Mouse (Mus musculus) stomach, embryonic 14.5 days (tissue): ENCODE measurements around the gene Tifa. TPM values are rescaled to one million over a fixed set of nuclear protein-coding genes. Genes with fewer than 3 reads are reported as not detected.

Source experiments
- ATAC-seq: fragments of 200-750 bp; cut with Nextera tagmentation; 2 replicates; pipeline ENCODE4 v1.8.0; 2017; ENCODE audit warnings: low read depth, moderate TSS enrichment; ENCODE audit not compliant: insufficient number of reproducible peaks, insufficient read depth, low FRiP score
- H3K27ac ChIP-seq: fragments of 300-500 bp; sonication (generic); 2 replicates; pipeline ENCODE4 v1.5.1; 2014; ENCODE audit warnings: mild to moderate bottlenecking, low read length, moderate library complexity, mixed read lengths
- H3K27me3 ChIP-seq: fragments of 300-500 bp; sonication (generic); 2 replicates; pipeline ENCODE4 v1.6.1; 2014; ENCODE audit warnings: low read length, control low read depth, mixed read lengths; ENCODE audit not compliant: control insufficient read depth, insufficient read depth
- H3K36me3 ChIP-seq: fragments of 300-500 bp; sonication (generic); 2 replicates; pipeline ENCODE4 v1.6.1; 2014; ENCODE audit warnings: mild to moderate bottlenecking, control low read depth, low read length, moderate library complexity, mixed read lengths; ENCODE audit not compliant: control insufficient read depth, insufficient read depth
- H3K4me1 ChIP-seq: fragments of 300-500 bp; sonication (generic); 2 replicates; pipeline ENCODE4 v1.6.1; 2014; ENCODE audit warnings: low read length, control low read depth, mixed read lengths; ENCODE audit not compliant: control insufficient read depth, insufficient read depth
- H3K4me2 ChIP-seq: fragments of 300-500 bp; sonication (generic); replicated peaks from 2 replicates; pipeline ENCODE4 v1.6.1; 2014; ENCODE audit warnings: low read depth, low read length, control low read depth
- H3K4me3 ChIP-seq: fragments of 300-500 bp; sonication (generic); 2 replicates; pipeline ENCODE4 v1.5.1; 2014; ENCODE audit warnings: low read depth, low read length, control low read depth
- H3K9ac ChIP-seq: fragments of 300-500 bp; sonication (generic); replicated peaks from 2 replicates; pipeline ENCODE4 v1.6.1; 2014; ENCODE audit warnings: low read depth, mild to moderate bottlenecking, control low read depth, low read length, moderate library complexity, mixed read lengths
- H3K9me3 ChIP-seq: fragments of 300-500 bp; sonication (generic); 2 replicates; pipeline ENCODE4 v1.6.1; 2016; ENCODE audit warnings: low read depth, low read length, control low read depth; ENCODE audit not compliant: control insufficient read depth
- WGBS: fragments of 180-500 bp; shearing (Covaris S2); extraction: QIAGEN DNeasy Blood & Tissue Kit; methylation state at CpG from one replicate; pipeline ENCODE4 v1.1.7; 2014; 5-methylcytosine and 5-hydroxymethylcytosine counted together
- polyA plus RNA-seq: library from polyadenylated mRNA; unstranded; fragments of >200 nt; fragmentation: Nextera tagmentation; extraction: Ambion mirVana; gene quantifications from 2 replicates; pipeline ENCODE4 v1.2.1, GENCODE M21; 2014

Tifa gene
- polyA plus RNA-seq, 1 experiment from 2014 or later: 6.1 TPM

- H3K27me3 ChIP-seq: no peaks in the 10 kb centered on the region
- H3K4me2 ChIP-seq: peak overlapping the region; percentile 98
- no peaks in the 10 kb centered on the region for H3K36me3 ChIP-seq
- under 1% methylated on average over 15 of the region's 15 CpGs for WGBS
- H3K9me3 ChIP-seq: no peaks in the 10 kb centered on the region
- ATAC-seq: no peak
- H3K4me1 ChIP-seq: peaks cover 14% of the 10 kb centered on the region; the same call in 1 of the 2 replicates
- no peak overlapping the region for H3K27ac ChIP-seq
- peak overlapping the region; percentile 45; the same call in 1 of the 2 replicates for H3K9ac ChIP-seq
- peak overlapping the region; percentile 60 for H3K4me3 ChIP-seq
Observed at GRCm38 (mm10) chr3:127791056-127791483, 1.5 kb downstream of the Tifa start.

GRCm38 (mm10) chr3:127791595-127792561, 2.3 kb downstream of the Tifa start:
- Histone ChIP-seq H3K4me2 (peak overlapping the region; percentile 98), H3K27ac (no peak overlapping the region), H3K36me3 (no peaks in the 10 kb centered on the region), H3K4me1 (peaks cover 14% of the 10 kb centered on the region; the same call in 1 of the 2 replicates), H3K4me3 (no peak overlapping the region), H3K9ac (no peak overlapping the region), H3K9me3 (no peaks in the 10 kb centered on the region), H3K27me3 (no peaks in the 10 kb centered on the region)
- 50% methylated on average over 4 of the region's 4 CpGs for WGBS
- ATAC-seq: no peak

DNA sequence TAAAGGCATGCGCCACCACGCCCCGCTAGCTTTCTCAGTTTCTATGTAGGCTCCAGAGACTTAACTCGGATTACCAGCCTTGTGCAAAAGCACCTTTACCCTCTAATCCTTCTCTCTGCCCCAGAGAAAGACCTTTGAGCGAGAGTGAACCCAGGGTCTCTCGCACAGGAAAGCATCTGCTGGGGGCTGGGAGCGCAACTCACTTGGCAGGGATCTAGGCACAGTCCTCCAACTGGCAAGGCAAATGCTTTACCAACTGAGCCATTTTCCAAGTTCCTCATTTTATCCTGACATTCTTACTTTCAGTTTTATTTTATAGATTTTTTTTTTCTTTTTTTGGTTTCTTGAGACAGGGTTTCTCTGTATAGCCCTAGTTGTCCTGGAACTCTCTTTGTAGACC, 3.4 kb downstream of the Tifa start:
- Histone ChIP-seq H3K27me3 (no peaks in the 10 kb centered on the region), H3K36me3 (no peaks in the 10 kb centered on the region), H3K27ac (no peak overlapping the region), H3K4me1 (peaks cover 14% of the 10 kb centered on the region; the same call in 1 of the 2 replicates), H3K9ac (no peak overlapping the region), H3K4me2 (no peak overlapping the region), H3K4me3 (no peak overlapping the region), H3K9me3 (no peaks in the 10 kb centered on the region)
- WGBS: 82% methylated on average over 7 of the region's 7 CpGs
- ATAC-seq: no peak

DNA sequence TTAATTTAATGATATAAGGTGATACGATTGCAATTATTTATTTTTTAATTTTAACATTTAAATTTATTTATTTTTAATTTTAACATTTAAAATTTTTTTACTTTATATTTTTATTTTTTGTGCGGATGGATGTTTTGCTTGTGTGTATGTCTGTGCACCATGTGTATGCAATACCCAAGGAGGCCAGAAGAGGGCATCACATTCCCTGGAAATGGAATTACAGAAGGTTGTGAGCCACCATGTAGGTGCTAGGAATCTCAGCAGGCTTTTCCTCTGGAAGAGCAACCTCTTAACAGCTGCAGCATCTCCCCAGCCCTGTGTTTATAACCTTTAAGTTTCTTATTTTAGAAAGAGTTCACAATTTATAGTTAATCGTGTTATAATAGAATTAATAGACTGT, 6.2 kb downstream of the Tifa start:
- 91% methylated on average over 3 of the region's 3 CpGs for WGBS
- no peak for ATAC-seq
- Histone ChIP-seq H3K9ac (no peak overlapping the region), H3K27ac (no peak overlapping the region), H3K36me3 (no peaks in the 10 kb centered on the region), H3K4me1 (peaks cover 6% of the 10 kb centered on the region; the same call in 1 of the 2 replicates), H3K9me3 (no peaks in the 10 kb centered on the region), H3K4me3 (no peak overlapping the region), H3K4me2 (no peak overlapping the region), H3K27me3 (no peaks in the 10 kb centered on the region)

DNA sequence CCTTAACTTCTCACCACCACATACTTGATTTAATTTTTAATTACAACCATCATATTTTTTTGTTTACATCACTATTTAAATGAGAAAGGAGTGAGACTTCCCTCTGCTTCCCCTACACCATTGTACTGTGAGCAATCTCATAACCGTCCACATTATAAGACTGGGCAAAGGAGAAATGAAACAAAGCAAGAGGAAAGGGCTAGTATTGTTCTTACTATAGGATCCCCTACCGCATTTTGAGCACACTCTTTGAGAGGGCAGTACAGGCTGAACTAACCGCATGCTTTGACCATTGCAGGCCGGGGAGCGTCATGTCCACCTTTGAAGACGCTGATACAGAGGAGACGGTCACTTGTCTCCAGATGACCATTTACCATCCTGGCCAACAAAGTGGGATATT, 6.7 kb downstream of the Tifa start:
- H3K27ac ChIP-seq: no peak overlapping the region
- H3K36me3 ChIP-seq: no peaks in the 10 kb centered on the region
- 98% methylated on average over 7 of the region's 7 CpGs for WGBS
- H3K4me1 ChIP-seq: peaks cover 2% of the 10 kb centered on the region; the same call in 1 of the 2 replicates
- ATAC-seq: no peak
- no peaks in the 10 kb centered on the region for H3K9me3 ChIP-seq
- H3K9ac ChIP-seq: no peak overlapping the region
- no peak overlapping the region for H3K4me3 ChIP-seq
- no peak overlapping the region for H3K4me2 ChIP-seq
- H3K27me3 ChIP-seq: no peaks in the 10 kb centered on the region

GRCm38 (mm10) chr3:127801162-127801561, 11.6 kb downstream of the Tifa start:
- no peak for ATAC-seq
- no peak overlapping the region for H3K27ac ChIP-seq
- no peak overlapping the region for H3K9ac ChIP-seq
- H3K36me3 ChIP-seq: no peaks in the 10 kb centered on the region; the same call in 1 of the 2 replicates
- no peak overlapping the region for H3K4me3 ChIP-seq
- H3K4me2 ChIP-seq: no peak overlapping the region
- H3K27me3 ChIP-seq: no peaks in the 10 kb centered on the region
- WGBS: 90% methylated on average over 8 of the region's 8 CpGs
- H3K9me3 ChIP-seq: no peaks in the 10 kb centered on the region
- 0 out of 2 replicates have a peak, but pooled peaks cover 4% of the 10 kb centered on the region for H3K4me1 ChIP-seq

GRCm38 (mm10) chr3:127802814-127803213, 13.2 kb downstream of the Tifa start:
- Histone ChIP-seq H3K9ac (no peak overlapping the region), H3K9me3 (no peaks in the 10 kb centered on the region), H3K4me2 (no peak overlapping the region), H3K27ac (no peak overlapping the region), H3K4me3 (no peak overlapping the region), H3K4me1 (0 out of 2 replicates have a peak, but pooled peaks cover 4% of the 10 kb centered on the region), H3K36me3 (peaks cover 3% of the 10 kb centered on the region; the same call in 1 of the 2 replicates), H3K27me3 (no peaks in the 10 kb centered on the region)
- ATAC-seq: no peak
- WGBS: 33% methylated on average over 8 of the region's 8 CpGs

- no peak overlapping the region for H3K27ac ChIP-seq
- no peak for ATAC-seq
- WGBS: 84% methylated on average over 4 of the region's 4 CpGs
- H3K9me3 ChIP-seq: no peaks in the 10 kb centered on the region
- H3K4me1 ChIP-seq: 0 out of 2 replicates have a peak, but pooled peaks cover 4% of the 10 kb centered on the region
- no peak overlapping the region for H3K4me3 ChIP-seq
- no peak overlapping the region for H3K9ac ChIP-seq
- H3K36me3 ChIP-seq: peaks cover 19% of the 10 kb centered on the region; the same call in 1 of the 2 replicates
- no peak overlapping the region for H3K4me2 ChIP-seq
- H3K27me3 ChIP-seq: no peaks in the 10 kb centered on the region
Observed at GRCm38 (mm10) chr3:127804439-127804838, 14.8 kb downstream of the Tifa start.
